Mouse (Mus musculus) lung, postnatal 0 days (tissue): ENCODE measurements around the gene Prss30. TPM values are rescaled to one million over a fixed set of nuclear protein-coding genes. Genes with fewer than 3 reads are reported as not detected.
"Not testable (repeated sequence)": the region's sequence is repeated elsewhere in the genome, so short reads cannot be mapped to it uniquely, and the experiment has no call there.

ENCODE experiments used
- ATAC-seq: fragments of 200-750 bp; cut with Nextera tagmentation; 2 replicates; pipeline ENCODE4 v1.8.0; 2017; ENCODE audit warnings: moderate library complexity
- DNase-seq: peaks from one replicate; pipeline ENCODE4 v3.0.0-alpha.2; 2016; ENCODE audit warnings: low spot score
- H3K27ac ChIP-seq: fragments of 300-500 bp; sonication (generic); 2 replicates; pipeline ENCODE4 v1.5.1; 2014; ENCODE audit warnings: antibody characterized with exemption, mild to moderate bottlenecking, low read length, mixed read lengths
- H3K27me3 ChIP-seq: fragments of 300-500 bp; sonication (generic); replicated peaks from 2 replicates; pipeline ENCODE4 v1.6.1; 2014; ENCODE audit warnings: low read length, mixed read lengths; ENCODE audit not compliant: insufficient read depth
- H3K36me3 ChIP-seq: fragments of 300-500 bp; sonication (generic); 2 replicates; pipeline ENCODE4 v1.6.1; 2014; ENCODE audit warnings: low read length, mixed read lengths; ENCODE audit not compliant: insufficient read depth
- H3K4me1 ChIP-seq: fragments of 300-500 bp; sonication (generic); 2 replicates; pipeline ENCODE4 v1.6.1; 2014; ENCODE audit warnings: antibody characterized with exemption, low read depth, low read length, mixed read lengths; ENCODE audit not compliant: insufficient read depth
- H3K4me2 ChIP-seq: fragments of 300-500 bp; sonication (generic); replicated peaks from 2 replicates; pipeline ENCODE4 v1.6.1; 2014; ENCODE audit warnings: low read depth, mild to moderate bottlenecking, low read length, moderate library complexity, mixed read lengths
- H3K4me3 ChIP-seq: fragments of 300-500 bp; sonication (generic); 2 replicates; pipeline ENCODE4 v1.5.1; 2014; ENCODE audit warnings: low read depth, low read length
- H3K9ac ChIP-seq: fragments of 300-500 bp; sonication (generic); replicated peaks from 2 replicates; pipeline ENCODE4 v1.6.1; 2014; ENCODE audit warnings: low read depth, mild to moderate bottlenecking
- H3K9me3 ChIP-seq: fragments of 300-500 bp; sonication (generic); 2 replicates; pipeline ENCODE4 v1.6.1; 2016; ENCODE audit warnings: low read length, mixed read lengths
- CTCF ChIP-seq: IDR thresholded peaks from 2 replicates; pipeline ENCODE4 v1.5.1; 2016; ENCODE audit warnings: antibody characterized with exemption, mild to moderate bottlenecking
- EP300 ChIP-seq: IDR thresholded peaks from 2 replicates; pipeline ENCODE4 v1.6.1; 2016; ENCODE audit warnings: antibody characterized with exemption, mild to moderate bottlenecking, control low read depth
- WGBS: fragments of 180-500 bp; shearing (Covaris S2); extraction: QIAGEN DNeasy Blood & Tissue Kit; methylation state at CpG from one replicate; pipeline ENCODE4 v1.1.7; 2014; 5-methylcytosine and 5-hydroxymethylcytosine counted together
- polyA plus RNA-seq: library from polyadenylated mRNA; unstranded; fragments of >200 nt; fragmentation: Nextera tagmentation; extraction: Ambion mirVana; gene quantifications from 2 replicates; pipeline ENCODE4 v1.2.1, GENCODE M21; 2015

Gene Prss30
- polyA plus RNA-seq, 1 experiment from 2014 or later, result 0.47 TPM

DNA sequence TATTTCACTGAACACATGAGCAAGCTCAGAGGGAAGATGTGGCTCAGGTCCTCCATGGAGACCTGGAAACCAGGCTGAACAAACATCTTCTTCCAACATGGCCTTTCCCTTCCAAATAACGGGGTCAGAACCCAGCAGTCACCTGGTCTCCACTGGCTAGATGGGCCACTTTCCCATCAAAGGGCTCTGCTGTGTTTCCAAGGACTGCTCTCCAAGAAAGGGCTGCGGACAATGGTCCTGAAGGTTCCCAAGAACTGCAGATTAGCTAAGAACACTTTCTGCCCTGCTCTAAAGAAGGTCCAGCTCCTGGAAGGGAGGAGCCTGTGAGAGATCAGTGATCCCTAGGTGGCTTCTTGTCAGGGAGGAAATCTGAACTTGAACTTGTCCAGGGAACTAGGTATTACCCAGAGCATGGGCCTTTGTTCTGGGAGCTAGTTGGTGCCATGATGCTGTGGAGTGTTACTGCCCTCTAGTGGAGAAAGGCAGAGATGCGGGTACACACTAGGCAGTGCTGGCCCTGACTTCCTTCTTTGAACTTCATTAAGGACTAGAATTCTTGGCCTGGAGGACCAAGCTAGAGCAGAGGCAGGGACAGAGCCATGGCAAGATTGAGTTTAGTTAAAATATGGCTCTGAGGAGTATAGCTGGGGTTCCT lies 20.2 kb downstream of the Prss30 start:
- H3K4me2 ChIP-seq, result no peak overlapping the region
- H3K4me3 ChIP-seq, result no peak overlapping the region
- TF ChIP-seq CTCF (peak; percentile 100), EP300 (no peak)
- H3K4me1 ChIP-seq, result no peaks in the 10 kb centered on the region
- no peak overlapping the region for H3K9ac ChIP-seq
- no peaks in the 10 kb centered on the region for H3K36me3 ChIP-seq
- H3K27me3 ChIP-seq, result no peaks in the 10 kb centered on the region
- DNase-seq (peak; percentile 86), ATAC-seq (peak; percentile 83)
- no peaks in the 10 kb centered on the region for H3K9me3 ChIP-seq
- H3K27ac ChIP-seq, result no peak overlapping the region
- 35% methylated on average over 3 of the region's 3 CpGs for WGBS

DNA sequence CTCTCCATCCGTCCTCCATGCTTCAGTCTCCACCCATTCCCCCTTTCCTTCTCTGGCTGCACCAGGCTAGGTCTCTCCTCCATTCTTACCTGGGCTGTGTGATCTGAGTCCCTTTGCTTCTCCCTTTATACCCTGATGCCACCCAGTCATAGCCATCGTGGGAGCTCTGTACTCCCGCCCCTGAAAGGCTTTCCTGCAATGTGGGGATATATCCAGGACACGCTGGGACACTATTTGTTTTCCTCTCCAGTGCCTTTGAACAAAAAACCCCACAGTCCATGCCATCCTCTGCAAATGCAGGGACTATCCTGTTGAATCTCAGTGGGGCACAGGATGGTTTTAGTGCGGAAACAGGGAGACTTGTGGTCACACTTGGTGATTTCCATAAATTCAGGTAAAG lies 25.2 kb downstream of the Prss30 start, which contains the start of gene Sbpl:
Gene Sbpl, minus strand, starts transcription at position 101 of the 400 bp plus-strand sequence.
- Histone ChIP-seq H3K4me3 (no peak within 1 kb of the TSS), H3K27ac (no peak within 1 kb of the TSS), H3K27me3 (no peaks in the 10 kb centered on the region), H3K4me1 (no peaks in the 10 kb centered on the region), H3K9ac (no peak within 1 kb of the TSS), H3K36me3 (no peaks in the 10 kb centered on the region), H3K9me3 (no peaks in the 10 kb centered on the region), H3K4me2 (no peak within 1 kb of the TSS)
- 76% methylated on average over 5 of the region's 5 CpGs for WGBS
- TF ChIP-seq EP300 (no peak), CTCF (no peak)
- no peak for ATAC-seq
- DNase-seq, result no peak

GRCm38 (mm10) chr17:23950828-23951227 lies 29.5 kb downstream of the Prss30 start:
- H3K4me1 ChIP-seq, DNase-seq, H3K9ac ChIP-seq, H3K4me3 ChIP-seq, H3K27me3 ChIP-seq, ATAC-seq, H3K36me3 ChIP-seq, H3K4me2 ChIP-seq, H3K27ac ChIP-seq, H3K9me3 ChIP-seq: not testable (repeated sequence)
- 63% methylated on average over 4 of the region's 4 CpGs for WGBS

DNA sequence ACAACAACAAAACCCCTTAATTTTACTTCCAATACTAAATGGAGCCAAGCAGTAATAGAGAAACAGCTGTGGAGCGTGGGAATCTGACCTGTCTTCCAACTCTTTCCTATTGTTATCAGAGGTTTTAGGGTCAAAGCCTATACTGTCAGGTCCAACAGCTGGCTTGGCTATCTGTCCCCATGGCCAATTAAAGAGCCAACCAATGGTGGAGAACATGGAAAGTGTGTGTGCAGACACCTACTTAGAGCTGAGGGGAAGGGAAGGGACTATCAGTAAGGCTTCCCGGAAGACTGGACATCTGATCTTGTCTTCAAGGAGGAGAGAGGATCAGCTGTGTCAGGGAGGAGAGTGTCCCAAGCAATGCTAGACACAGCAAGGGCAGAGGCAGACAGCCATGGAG lies 31.3 kb downstream of the Prss30 start:
- TF ChIP-seq CTCF (no peak), EP300 (no peak)
- Histone ChIP-seq H3K27me3 (no peaks in the 10 kb centered on the region), H3K9me3 (no peaks in the 10 kb centered on the region), H3K27ac (no peak overlapping the region), H3K36me3 (no peaks in the 10 kb centered on the region), H3K9ac (no peak overlapping the region), H3K4me3 (no peak overlapping the region), H3K4me2 (no peak overlapping the region), H3K4me1 (no peaks in the 10 kb centered on the region)
- WGBS, result 79% methylated on average over 2 of the region's 2 CpGs
- no peak for DNase-seq
- no peak for ATAC-seq

GRCm38 (mm10) chr17:23947486-23947885 lies 32.9 kb downstream of the Prss30 start:
- not testable (repeated sequence) for H3K4me1 ChIP-seq, H3K27me3 ChIP-seq, ATAC-seq, DNase-seq, H3K4me3 ChIP-seq, H3K27ac ChIP-seq, H3K4me2 ChIP-seq, H3K36me3 ChIP-seq, H3K9ac ChIP-seq, H3K9me3 ChIP-seq
- 71% methylated on average over 4 of the region's 4 CpGs for WGBS

DNA sequence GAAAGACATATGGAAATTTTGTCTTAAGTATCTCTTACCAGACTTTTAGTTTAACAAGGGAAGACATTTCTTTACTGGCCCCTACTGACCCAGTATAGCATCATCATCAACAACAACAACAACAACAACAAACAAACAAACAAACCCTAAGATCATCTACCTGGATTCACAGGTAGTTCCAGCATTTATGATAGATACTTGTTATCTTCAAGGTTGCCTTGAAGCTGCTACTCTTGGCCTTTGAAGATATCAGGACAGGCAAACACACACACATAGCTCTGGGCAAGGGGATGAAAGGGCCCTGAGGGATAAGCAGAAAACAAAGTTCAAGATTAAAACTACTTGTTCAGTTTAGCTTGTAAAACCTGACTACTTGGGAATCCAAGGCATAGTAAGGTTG lies 39.0 kb downstream of the Prss30 start, which contains the start of gene Sbp:
Gene Sbp, plus strand, starts transcription at position 301 of the 400 bp plus-strand sequence.
- Histone ChIP-seq H3K27ac (no peak within 1 kb of the TSS), H3K9me3 (no peaks in the 10 kb centered on the region), H3K4me2 (no peak within 1 kb of the TSS), H3K9ac (no peak within 1 kb of the TSS), H3K4me3 (no peak within 1 kb of the TSS), H3K4me1 (no peaks in the 10 kb centered on the region), H3K36me3 (no peaks in the 10 kb centered on the region), H3K27me3 (no peaks in the 10 kb centered on the region)
- TF ChIP-seq CTCF (no peak), EP300 (no peak)
- no peak for DNase-seq
- no peak for ATAC-seq

DNA sequence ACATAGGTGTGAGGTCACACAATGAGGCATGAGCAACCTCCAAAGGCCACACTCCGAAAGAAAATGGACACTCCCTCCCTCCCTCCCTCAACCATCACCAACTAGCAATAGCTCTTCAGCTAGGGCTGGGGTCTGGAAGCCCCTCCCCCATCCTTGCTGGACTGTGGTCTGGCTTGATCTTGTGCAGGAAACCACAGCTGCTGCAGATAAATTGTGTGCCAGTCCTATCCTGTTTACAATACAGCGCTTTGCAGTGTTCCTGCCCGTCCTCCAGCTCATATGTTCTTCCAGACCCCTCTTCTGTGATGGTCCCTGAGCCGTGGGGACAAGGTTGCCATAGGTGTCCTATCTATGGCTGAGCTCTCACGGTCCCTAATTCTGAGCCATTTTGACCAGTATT lies 49.2 kb downstream of the Prss30 start:
- no peak overlapping the region for H3K9ac ChIP-seq
- ATAC-seq (no peak), DNase-seq (no peak)
- no peak overlapping the region for H3K4me2 ChIP-seq
- WGBS, result 50% methylated on average over 5 of the region's 5 CpGs
- H3K9me3 ChIP-seq, result no peaks in the 10 kb centered on the region
- no peaks in the 10 kb centered on the region for H3K4me1 ChIP-seq
- no peaks in the 10 kb centered on the region for H3K27me3 ChIP-seq
- no peaks in the 10 kb centered on the region for H3K36me3 ChIP-seq
- H3K27ac ChIP-seq, result no peak overlapping the region
- no peak for TF ChIP-seq CTCF
- TF ChIP-seq EP300, result no peak
- no peak overlapping the region for H3K4me3 ChIP-seq
